Mouse (Mus musculus) lung, postnatal 10 days (tissue): ENCODE data around the gene Fmnl2.

ENCODE experiments used
- DNase-seq: peaks from one replicate; pipeline ENCODE4 v3.0.0; 2021

Fmnl2 gene

GRCm38 (mm10) chr2:52918094-52918493 lies 60.4 kb downstream of the Fmnl2 start:
- no peak for DNase-seq

DNA sequence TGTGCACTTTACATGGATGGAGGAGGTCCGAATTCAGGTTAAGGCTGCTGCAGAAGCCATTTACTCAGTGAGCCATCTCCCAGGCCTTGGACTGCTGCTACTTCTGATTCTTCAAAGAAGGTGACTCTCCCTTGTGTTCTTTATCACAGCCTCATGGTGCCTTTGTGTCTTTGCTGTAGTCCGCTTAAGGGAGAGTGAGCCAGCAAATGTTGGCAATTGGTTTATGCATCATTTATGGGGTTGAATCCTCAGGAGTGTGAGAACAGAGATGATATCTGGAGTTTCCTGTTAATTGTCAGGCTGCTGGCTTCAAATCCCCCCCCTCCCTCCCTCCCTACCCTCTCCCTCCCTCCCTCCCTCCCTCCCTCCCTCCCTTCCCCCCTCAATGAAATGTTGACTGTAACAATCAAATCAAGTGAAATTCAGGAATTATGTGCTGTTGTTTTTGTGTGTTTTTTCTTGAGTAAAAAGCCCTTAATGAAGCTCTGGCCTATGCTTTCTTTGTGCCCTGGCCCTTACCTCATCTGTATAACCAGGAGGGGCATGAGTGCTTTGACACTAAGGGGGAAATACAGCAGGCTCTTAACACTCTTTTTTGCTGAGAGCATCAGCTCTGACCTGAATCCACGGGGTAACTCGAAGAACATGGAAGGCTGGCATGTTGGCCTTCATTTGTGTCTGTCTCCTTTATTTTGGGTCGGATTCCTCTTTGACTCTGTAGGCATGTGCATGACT lies 63.2 kb downstream of the Fmnl2 start:
- no peak for DNase-seq

DNA sequence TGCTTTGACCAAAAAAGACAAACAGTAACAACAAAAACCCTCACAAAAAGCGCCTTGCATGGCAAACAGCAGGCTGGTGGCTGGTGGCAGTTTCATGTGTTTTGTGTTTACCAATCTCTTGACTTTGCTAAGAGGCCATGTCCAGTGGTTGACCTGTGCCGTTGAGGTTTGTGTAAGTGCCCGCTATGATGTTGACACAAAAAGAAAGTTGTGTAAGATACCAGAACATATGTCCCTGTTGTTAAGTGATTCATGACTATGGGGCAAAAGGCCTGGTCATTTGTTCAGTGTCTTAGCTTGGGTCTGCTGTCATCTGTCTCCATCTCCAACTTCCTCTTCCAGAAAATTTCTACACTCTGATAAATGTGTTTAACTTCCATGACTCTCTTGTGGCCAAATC lies 67.4 kb downstream of the Fmnl2 start:
- peak; percentile 31 for DNase-seq

- DNase-seq = no peak
Measured at GRCm38 (mm10) chr2:52927381-52927780, 69.7 kb downstream of the Fmnl2 start.

DNA sequence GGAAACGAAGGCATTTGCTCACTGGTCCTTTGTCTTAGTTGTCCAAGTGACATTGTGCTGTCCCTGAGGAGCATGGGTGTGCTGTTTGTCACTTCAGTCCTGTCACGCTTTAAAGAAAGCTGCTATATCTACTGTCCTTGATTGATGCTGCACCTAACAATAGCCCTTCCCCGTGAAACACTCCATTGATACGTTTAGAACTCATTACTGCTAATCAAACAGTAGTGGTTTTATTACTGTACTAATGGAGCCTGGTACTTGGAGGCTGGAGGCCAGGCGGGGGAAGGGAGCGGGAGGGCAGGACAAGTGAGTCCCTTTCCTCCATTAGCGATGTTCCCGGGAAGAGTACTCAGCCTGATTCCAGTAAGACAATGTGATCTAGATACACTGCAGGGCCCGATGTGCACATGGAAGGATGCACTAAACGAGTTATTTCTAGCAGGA lies 70.2 kb downstream of the Fmnl2 start:
- DNase-seq = no peak

DNA sequence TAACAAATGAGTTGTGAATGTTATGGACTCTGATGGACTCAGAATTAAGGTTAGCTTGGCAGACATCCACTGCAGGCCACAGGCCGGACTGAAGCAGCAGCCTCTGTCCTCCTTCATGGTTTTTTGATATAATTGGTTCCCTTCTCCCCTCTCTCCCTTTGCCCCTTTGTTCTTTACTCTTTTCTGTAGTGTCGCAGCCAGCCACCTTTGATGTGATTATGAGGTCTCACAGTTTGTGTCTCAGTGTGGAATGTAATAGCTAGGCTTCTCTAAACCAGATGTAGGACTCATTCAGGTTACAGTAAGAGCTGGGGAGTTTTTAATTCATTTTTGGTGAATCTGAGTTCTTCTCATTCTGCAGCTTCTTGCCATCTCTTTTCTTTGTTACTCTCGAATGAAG lies 70.7 kb downstream of the Fmnl2 start:
- DNase-seq = no peak

GRCm38 (mm10) chr2:52930106-52930868 lies 72.6 kb downstream of the Fmnl2 start:
- DNase-seq = peak; percentile 81

GRCm38 (mm10) chr2:52931315-52931714 lies 73.7 kb downstream of the Fmnl2 start:
- no peak for DNase-seq

GRCm38 (mm10) chr2:52935906-52936305 lies 78.2 kb downstream of the Fmnl2 start:
- DNase-seq = no peak

DNA sequence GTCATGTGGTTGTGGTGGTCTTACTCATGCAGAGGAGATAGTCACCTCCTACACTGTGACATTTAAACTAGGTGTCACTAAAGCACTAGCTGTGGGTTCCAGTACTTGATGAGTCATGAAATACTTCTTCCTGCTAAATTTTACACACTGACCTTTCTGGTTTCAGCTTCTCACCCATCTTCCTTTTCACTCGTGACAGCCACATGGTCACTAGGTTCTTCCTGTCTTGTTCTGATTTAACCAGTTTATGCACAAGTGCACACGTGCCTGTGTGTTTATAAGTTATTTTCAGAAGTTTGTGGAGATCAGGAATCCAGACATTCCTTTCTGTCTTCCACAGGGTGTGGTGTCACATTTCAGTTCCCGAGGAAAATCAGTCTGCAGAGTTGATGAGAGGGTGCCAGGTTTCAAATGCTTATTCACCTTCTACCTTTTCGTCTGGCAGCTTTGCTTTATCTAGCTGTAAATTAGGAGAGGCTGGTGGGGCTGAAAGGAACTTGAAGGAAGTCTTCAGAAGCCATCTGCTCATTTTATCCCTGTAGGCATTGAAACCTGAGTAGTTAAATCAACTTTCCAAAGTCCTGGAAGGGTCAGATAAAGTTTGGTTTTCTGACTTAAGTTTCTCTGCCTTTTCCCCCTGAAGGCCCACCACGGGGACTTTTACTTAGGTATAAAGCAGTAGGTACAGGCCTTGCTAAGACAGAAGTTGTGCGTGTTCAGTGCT lies 80.9 kb downstream of the Fmnl2 start:
- DNase-seq = no peak

- peak; percentile 20 for DNase-seq
Measured at GRCm38 (mm10) chr2:52943644-52944423, 86.2 kb downstream of the Fmnl2 start.

GRCm38 (mm10) chr2:52944594-52944993 lies 86.9 kb downstream of the Fmnl2 start:
- DNase-seq = no peak

GRCm38 (mm10) chr2:52946074-52946473 lies 88.4 kb downstream of the Fmnl2 start:
- DNase-seq = no peak

DNA sequence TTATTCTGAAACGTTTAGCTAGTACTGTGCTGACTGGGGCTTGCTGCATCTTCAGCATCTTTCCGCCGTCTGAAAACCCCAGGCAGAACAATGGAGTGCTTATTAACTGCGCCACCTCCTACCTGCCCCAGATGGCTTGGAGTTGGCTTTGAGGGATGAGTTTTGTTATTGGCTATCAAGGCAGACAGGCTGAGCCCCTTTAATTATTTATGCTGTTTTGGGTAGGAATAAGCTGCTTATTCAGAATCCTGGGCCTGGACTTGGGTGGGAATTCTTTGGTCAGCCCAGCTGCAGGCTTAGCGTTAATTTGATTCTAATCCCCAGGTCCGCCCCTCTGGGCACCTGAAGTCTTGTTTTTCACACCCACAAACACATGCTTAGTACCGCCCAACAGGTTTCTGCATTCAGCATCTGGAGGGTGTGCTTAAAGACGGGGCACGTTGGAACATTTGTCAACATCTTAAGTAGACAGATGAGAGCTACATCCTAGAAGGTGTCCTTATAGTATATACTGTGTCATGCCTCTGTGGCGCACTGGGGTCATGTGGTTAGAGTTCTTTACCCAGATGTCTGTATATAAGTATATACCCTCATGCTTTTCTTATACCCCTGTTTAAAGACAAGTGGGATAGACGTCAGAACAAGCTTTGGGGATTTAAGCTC lies 89.0 kb downstream of the Fmnl2 start:
- no peak for DNase-seq

GRCm38 (mm10) chr2:52948406-52948805 lies 90.7 kb downstream of the Fmnl2 start:
- DNase-seq = no peak

DNA sequence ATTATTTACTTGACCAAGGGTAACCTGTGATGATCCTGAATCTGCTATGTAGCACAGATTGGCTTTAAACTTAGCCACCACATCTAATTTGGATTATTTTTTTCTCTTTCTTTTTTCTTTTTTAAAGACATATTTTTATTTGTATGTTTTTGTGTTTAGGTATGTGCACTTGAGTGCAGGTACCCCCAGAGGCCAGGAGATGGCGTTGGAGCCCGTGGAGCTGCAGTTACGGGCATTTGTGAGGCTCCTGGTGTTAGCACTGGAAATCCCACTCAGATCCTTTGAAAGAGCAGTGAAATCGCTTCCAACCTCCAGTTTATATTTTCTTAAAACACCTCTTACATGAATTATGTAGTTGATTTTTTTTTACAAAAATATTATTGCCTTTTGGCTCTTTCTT lies 91.9 kb downstream of the Fmnl2 start:
- no peak for DNase-seq

DNA sequence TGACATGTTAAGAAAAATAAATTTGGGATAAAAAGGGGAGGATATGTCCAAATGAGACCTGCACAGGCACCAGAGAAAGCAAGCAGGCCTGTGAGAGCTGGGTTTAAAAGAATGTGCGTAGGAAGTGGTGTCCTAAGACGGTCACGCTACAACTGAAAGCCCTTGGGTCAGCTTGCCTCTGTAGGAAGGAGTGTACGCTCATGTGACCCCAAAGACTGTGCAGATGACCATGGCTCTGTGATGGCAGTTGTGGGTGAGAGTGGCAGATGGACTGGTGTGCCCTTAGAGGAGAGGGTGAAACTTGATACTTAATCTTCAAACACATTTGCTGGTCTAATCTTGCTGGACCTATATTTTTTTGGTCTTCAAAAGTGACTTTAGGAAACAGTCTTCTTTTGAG lies 92.6 kb downstream of the Fmnl2 start:
- DNase-seq = no peak

DNA sequence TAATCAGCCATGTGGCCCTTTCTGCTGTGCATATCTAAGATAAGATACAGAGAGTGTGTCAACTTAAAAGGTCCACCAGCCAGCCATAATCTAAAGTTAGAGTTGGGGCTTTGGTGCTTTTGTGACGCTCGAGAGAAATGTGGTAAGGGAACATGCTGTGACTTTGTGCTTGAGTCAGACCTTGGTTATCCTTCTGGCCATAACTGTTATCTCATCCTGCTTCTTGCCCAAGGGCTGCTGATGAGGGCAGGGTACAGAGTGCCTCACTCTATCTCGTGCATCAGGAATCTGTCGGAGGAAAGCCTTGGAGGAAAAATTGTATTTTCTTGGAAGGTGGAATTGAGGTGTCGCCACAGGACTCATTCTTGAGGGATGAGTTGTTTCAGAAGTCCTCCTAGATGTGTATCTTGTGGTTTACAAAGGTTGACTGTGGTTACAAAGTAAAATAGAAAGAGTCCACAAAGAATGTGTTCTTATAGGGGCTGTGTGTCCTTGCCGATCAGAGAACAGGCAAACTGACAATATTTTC lies 94.6 kb downstream of the Fmnl2 start:
- DNase-seq = no peak

- peak; percentile 84 for DNase-seq
Measured at GRCm38 (mm10) chr2:52955090-52955489, 97.4 kb downstream of the Fmnl2 start.

DNA sequence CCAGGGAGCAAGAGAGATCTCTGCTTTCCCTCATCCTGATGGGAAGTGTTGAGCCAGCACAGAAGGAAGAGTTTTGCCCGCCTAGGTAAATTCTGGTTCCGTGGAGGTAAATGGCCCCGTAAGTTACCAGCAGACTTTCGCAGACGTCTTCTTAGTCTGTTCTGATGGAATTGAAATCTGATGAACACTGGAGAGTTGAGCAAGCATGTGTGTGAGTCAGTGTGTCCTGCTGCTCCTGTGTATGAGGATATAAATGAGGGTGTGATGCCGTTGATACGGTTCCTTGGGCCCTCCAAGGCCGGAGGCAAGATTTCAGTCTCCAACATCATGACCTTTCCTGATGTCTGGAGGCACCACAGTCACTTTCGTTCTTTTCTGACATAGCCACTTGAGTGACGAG lies 98.2 kb downstream of the Fmnl2 start:
- DNase-seq = no peak

DNA sequence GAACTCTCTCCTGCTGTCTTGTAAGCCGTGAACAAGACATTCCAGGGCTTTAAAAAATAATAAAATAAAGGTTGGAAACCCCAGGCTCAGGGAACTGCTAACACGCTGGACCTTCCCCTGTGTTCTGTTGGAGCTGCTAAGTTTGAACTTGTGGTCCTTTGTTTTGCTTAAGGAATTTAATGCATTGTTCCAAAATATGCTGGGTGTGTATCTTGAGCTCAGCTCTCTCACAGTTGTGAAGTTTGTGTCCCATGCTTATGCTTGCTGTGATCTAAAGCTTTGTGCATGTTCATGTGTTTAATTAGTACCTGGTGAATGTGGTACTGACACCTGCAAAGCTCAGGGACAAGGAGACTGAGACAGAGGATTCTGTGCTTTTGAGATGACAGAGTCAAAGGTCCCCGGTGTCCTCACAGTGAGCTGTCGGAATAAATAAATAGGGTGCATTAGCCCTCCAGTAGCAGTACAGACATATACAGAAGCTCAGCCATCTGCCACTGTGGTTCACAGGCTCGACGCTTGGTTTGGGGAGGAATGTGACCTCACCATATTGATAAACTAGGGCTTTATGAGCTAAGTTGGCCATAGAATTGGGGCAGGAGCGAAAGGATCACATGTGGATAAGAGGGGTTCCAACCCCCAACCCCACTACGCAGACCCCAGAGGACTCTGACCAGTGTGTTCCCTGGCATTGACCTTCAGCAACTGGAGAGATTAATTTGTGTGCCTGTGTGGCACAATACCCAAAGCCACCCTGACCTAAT lies 100.3 kb downstream of the Fmnl2 start:
- no peak for DNase-seq
